Mouse (Mus musculus) kidney, postnatal 25 days (tissue): ENCODE results near the gene 1700086D15Rik.

Experiments used
- DNase-seq, 2 experiments: peaks; one replicate each; pipeline ENCODE4 v3.0.0; 2021; ENCODE audit warnings: mixed read lengths in 2 of 2

Gene 1700086D15Rik

GRCm38 (mm10) chr11:65159791-65160190, at the start of gene 1700086D15Rik:
1700086D15Rik (minus strand) TSS chr11:65159891.
- no peak for DNase-seq

GRCm38 (mm10) chr11:65209441-65209840, 49.8 kb upstream of the 1700086D15Rik start:
- no peak for DNase-seq

DNA sequence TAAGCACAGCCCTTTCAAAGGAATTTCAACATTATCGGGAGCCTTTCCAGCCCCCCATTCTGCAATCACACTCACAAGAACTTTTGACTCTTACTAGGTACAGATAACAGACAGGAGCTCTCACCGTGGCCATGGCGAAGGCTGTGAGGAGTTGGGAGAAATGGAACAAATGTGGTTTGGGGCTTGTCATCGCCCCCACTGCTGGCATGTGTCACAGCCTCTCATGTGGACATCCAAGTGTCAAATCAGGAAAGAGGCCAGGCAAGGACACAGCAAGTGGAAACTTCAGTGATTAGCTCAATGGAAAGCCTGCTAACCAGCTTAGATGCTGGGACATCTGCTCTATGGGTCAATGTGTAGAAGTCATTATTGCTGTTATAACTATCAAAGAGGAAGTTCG, 45.6 kb upstream of the 1700086D15Rik start:
- no peak for DNase-seq

GRCm38 (mm10) chr11:65204651-65205050, 45.0 kb upstream of the 1700086D15Rik start:
- no peak for DNase-seq

DNA sequence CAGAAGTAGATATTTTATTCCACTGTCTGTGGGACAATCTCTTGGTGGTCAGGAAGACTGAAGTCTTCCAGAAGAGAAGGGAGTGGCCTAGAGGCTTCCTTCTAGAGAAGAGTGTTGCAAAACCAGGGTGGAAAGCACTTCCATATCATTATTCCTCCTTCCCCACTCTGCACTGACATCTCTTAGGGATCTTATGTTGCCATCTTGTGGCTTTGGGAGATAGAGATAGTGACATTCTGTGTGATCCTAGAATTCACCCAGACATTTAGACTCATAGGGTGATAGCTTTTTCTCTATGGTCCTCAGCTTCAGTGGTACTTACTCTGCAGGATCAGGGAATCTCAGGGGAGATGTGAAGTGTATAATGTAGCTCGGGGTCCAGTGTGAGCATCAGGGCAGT, 43.3 kb upstream of the 1700086D15Rik start:
- DNase-seq = no peak

DNA sequence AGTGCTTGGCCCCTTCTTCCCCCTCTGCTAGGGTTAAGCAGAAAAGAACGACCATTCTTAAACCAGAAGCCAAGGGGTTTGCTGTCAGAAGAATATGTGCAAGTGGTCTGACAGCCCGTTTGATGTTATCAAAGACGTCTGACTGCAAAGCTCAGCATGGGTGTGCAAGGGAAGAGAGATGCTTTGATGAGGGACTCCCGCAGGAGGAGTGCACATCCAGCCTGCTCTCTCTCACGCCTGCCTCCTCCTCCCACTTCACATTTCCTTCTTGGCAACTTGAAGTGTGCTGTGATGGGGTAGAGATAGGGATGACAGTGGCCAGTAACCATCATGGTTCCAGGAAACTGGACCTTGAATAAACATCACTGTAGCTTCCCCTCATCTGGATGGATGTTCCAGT, 42.5 kb upstream of the 1700086D15Rik start:
- DNase-seq = no peak

DNA sequence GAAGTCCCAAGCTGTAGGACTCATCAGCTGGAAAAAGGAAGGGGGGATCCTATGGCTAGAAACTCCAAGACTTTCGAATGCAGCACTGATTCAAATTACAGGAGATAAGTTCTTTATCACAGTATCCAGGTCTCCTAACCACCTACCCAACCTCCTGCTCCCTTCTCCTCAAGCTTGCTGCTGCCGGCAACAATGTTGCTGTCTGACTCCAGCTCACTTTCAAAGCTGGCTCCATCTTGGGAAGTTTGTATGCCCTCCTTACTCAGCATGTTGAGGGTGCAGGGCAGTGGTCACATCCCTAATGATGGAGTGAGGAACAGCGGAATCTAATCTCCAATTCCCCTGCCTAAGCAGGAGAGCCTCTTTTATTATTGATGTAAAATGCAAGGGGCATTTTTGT, 38.3 kb upstream of the 1700086D15Rik start:
- DNase-seq = no peak

- peak; percentile 58 to 85 for DNase-seq
These were observed 37.6 kb upstream of the 1700086D15Rik start for GRCm38 (mm10) chr11:65197280-65197679.

DNA sequence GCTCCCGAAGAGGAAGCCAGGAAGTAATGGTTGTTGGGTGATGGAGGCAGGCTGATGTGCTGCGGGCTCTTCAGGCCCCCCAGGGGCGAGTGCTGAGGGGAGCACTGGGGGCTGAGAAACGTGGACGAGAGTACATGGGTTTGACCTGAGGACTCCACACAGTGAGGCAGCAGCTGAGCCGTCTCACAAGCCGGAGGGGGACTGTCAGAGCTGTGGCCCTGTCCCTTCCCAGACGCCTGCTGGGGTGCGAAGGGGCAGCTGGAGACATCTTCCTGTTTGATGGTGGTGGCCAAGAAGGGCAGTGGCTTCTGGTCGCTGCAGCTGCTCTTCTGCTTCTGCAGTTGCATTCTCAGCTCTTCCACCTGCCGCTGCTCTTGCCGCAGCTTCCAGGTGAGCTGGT, 27.3 kb upstream of the 1700086D15Rik start:
- peak in 1 of 2 experiments; percentile 7 for DNase-seq

DNA sequence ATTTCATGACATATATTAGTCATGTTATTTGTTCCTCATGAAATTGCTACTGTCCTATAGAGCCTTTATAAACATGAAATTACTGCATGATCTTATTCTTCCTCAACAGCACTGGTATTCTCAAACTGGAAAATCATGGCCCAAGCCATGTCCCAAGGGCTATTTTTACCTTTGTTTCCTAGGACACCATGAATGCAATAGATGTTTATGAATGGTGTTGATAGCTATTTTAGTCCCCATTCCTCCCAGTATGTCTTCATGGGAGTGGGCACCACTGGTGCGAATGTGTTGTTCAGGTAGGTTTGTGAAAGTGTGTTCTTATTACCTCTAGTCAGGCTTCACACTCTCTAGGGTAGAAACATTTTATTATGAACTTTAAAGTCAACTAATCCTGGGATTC, 25.4 kb upstream of the 1700086D15Rik start:
- no peak for DNase-seq

DNA sequence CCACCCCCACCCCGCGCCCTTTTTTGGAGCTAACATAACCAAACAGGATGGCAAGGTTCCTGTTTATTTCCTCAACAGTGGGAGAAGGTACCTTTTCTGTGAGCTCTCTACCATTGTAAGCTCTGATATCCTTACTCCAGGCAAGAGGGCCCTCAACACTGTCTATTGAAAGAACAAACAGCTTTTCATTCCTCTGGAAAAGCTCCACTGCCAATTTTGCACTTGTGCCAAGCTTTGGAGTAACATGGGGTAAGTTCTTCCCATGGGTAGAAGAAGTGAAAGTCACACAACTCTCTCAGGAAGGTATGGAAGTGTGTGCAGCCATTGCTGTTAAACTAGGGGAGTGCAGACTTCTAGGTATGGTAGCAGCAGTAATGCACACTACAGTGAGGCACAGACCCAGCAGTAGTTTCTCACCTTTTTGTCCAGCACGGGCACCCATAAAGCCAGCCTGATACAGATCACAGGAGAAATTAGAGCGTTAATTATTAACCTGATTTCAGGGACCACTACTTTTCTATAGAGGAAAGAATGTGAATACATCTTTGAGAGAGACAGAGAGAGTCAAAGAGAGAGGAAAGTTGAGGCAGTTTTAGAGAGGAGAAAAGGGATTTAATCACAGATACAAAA, 10.5 kb upstream of the 1700086D15Rik start:
- peak; percentile 22 to 51 for DNase-seq

DNA sequence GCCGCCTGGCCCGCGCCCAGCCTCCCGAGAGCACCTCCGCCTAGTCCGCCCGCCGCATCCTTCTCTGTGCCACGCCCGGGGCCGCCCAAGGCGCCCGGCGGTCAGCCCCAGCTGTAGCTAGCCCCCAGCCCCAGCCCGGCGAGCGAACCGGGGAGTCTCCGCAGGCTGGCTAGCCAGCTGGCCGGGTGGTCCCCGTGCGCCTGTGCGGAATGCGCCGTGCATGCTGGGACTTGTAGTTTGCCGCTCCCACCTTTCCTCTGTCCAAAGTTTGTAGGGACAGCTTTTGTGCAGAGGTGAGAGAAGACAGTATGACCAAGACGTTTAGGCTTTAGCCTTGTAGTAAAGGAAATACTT, 3.1 kb upstream of the 1700086D15Rik start, which contains the start of gene Arhgap44:
Arhgap44 (minus strand) TSS at position 195 of the 354 bp plus-strand sequence.
- peak; percentile 76 to 81 for DNase-seq

GRCm38 (mm10) chr11:65161881-65162766, 2.4 kb upstream of the 1700086D15Rik start:
- DNase-seq = peak; percentile 8 to 49

DNA sequence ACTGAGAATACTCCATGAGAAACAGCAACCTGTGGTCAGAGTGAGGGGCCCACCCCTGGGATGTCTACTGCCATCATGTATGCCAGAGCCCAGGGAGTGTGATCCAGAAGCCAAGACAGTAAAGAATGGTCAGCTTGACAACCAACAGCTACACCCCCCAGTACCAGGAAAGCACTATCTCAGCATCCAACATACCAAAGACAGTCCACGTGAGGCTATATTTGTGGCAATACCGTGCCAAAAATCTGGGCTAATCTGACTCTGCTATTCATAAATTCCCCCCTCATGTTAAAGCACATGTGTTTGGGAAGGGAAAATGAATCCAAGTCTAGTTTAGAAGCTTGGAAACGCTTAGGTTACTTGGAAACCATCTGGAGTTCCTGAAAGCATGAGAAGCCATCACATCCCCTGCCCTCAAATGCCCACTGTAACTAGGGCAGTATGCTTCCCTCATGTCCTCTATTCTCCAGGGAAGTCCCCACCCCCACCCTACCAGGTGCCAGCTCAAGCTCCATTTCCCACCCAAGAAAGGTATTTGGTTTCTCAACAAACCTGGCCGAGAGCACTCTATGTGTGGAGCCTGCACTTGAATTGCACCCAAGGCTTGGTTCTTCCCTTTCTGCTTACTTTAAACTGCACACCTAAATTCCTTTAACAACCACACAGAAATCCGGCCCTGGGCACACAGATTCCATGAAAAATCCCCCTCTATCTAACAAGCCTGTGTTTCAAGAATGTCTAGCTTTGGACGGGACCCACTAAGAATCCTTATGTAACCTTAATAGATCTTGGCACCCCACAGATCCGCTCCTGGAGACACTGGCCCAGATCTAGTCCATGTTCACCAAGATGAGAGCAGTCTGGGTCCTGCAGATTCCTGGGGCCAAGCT, 1.5 kb upstream of the 1700086D15Rik start:
- DNase-seq = no peak

- no peak for DNase-seq
These were observed 1.1 kb downstream of the 1700086D15Rik start for GRCm38 (mm10) chr11:65158658-65158990.

- no peak for DNase-seq
These were observed 1.6 kb downstream of the 1700086D15Rik start for GRCm38 (mm10) chr11:65157966-65158657.

DNA sequence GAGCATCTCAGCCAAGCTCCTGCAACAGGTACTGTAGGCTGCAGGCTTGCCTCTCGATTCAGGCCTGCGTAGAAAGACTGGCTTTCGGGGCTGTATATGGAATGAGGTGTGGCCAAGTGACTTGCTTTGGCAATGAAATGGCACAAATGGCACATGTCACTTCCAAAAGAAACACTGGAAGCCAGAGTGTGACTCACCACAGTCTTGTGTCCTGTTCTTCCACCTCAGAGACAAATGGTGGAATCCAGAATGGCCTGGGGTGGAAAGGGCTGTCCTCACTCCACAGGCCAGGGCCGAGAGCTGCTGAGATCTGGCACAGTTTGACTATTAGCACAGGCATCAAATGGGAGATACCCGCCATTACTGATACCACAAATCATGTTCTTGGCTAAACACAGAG, 6.7 kb downstream of the 1700086D15Rik start:
- DNase-seq = no peak

DNA sequence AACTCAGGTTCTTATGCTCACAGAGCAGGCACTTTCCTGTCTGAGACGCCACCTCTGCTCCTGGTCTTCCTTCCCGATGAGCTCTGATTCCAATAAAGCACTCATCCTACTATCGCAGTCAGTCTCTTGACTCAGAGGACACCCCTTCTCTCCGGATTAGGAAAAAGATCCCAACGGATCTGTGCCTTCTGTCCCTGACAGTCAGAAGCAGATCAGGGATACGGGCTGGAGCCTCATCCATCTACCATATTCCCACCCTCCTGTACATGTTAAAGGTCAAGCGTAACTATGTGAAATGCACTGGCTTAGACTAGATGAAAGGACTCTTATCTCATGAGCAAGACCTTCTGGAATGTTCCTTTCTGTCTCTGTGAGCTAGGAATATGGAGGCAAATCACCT, 11.2 kb downstream of the 1700086D15Rik start:
- DNase-seq = no peak

DNA sequence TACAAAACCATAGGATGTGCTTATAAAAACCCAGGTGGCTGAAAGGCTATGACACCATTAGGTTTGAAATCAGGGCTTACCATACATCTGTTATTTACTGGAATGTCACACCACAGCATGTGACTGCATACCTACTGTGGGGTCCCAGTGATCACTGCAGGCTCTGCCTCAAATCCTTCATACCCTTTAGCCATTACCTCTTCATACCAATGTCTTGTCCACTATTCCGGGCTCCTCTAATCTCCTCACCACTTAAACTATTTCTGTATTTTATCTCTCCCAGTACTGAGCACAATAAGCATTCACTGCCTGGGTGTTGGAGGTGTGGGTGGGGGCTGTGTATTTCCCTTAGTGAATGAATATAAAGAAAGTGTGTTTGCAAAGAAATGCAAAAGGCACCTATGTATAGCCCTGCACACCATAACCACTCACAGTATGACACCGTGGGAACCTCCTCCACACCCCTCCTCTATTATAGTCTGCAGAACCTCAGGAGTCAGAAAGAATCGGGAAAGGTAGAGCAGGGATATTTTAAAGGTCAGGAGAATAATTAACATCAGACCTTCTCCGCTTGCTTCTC, 16.8 kb downstream of the 1700086D15Rik start:
- DNase-seq = no peak

DNA sequence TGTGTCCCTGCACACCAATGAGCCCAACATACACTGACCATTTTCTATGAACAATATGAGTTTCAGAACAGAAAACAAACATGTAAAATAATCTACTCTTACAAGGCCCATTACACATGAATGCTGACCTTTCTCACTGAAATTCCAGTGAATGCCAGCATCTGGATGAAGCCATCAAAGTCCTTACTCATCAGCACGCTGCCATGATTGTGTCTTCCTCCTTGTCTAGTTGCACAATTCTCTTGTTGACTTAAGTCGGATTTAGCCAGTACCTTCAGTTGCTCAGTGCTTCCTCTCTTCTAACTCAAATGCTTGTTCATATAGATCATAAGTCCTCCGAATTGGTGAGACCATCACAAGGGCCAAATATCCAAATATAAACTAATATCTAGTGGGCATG, 20.7 kb downstream of the 1700086D15Rik start:
- no peak for DNase-seq

DNA sequence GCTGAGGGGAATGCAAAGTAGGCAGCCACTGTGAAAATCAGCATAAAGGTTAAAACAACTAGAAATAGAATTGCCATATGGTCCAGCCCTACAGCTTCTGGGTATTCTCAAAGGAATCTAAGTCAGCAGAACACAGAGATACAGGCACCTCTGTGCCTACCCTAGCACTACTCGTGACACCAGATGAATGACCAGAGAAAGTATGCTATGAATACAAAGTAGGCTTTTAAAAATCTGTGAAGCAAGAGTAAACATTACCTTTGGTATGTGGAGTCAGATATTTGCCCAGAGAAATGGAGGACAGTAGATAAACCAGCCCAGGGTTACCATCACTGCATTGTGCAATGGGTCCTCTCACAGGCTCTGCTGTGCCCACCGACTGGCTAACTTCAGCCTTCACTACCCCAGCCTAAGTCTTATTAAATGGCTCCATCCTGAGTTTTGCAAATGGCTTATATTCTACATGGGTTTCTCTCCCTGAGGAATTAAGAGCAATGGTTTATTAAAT, 22.5 kb downstream of the 1700086D15Rik start:
- no peak for DNase-seq

GRCm38 (mm10) chr11:65135251-65135739, 24.4 kb downstream of the 1700086D15Rik start:
- DNase-seq = no peak
